Mouse (Mus musculus): ENCODE results near the gene Zic1. TPM values are rescaled to one million over a fixed set of nuclear protein-coding genes. Genes with fewer than 3 reads are reported as not detected.

Zic1 gene
- 0.05 TPM in 1 of 2 replicates, not detected in the other for polyA plus RNA-seq (2015; fragmentation: Nextera tagmentation; extraction: Ambion mirVana)

GRCm38 (mm10) chr9:91365664-91366063, at the start of gene Zic1:
Gene Zic1, minus strand, starts transcription at chr9:91365810.
- Histone ChIP-seq H3K9ac (ENCODE audit: low read length) (no peak within 1 kb of the TSS), H3K27me3 (ENCODE audit: control insufficient read depth, insufficient read depth, low read length) (peaks cover 92% of the 10 kb centered on the region)
- no peak for ATAC-seq (replicated peaks; ENCODE audit: extremely low read depth, insufficient read depth, low FRiP score)

GRCm38 (mm10) chr9:91414007-91414661, 48.5 kb upstream of the Zic1 start:
- Histone ChIP-seq H3K27me3 (ENCODE audit: control insufficient read depth, insufficient read depth, low read length) (peaks cover 53% of the 10 kb centered on the region), H3K9me3 (replicated peaks; ENCODE audit: control insufficient read depth, low read length) (peaks cover 2% of the 10 kb centered on the region; the same call in 1 of the 2 replicates), H3K4me2 (ENCODE audit: low read depth, low read length) (no peak overlapping the region), H3K36me3 (ENCODE audit: control insufficient read depth, insufficient read depth) (no peaks in the 10 kb centered on the region), H3K9ac (ENCODE audit: low read length) (no peak overlapping the region), H3K4me1 (ENCODE audit: control insufficient read depth, insufficient read depth, low read length) (no peaks in the 10 kb centered on the region), H3K27ac (ENCODE audit: low read length) (no peak overlapping the region), H3K4me3 (ENCODE audit: low read length) (no peak overlapping the region)
- no peak for ATAC-seq (replicated peaks; ENCODE audit: extremely low read depth, insufficient read depth, low FRiP score)
- 4% methylated on average over 12 of the region's 12 CpGs for WGBS

More at GRCm38 (mm10) chr9:91365664-91366063, at the start of gene Zic1:
- WGBS: under 1% methylated on average over 25 of the region's 33 CpGs
- peaks cover 3% of the 10 kb centered on the region; the same call in 1 of the 2 replicates for H3K9me3 ChIP-seq (replicated peaks; ENCODE audit: control insufficient read depth, low read length)
- peaks cover 17% of the 10 kb centered on the region for H3K4me1 ChIP-seq (ENCODE audit: control insufficient read depth, insufficient read depth, low read length)
- no peaks in the 10 kb centered on the region for H3K36me3 ChIP-seq (ENCODE audit: control insufficient read depth, insufficient read depth)
- peak within 1 kb of the TSS; percentile 59 for H3K4me2 ChIP-seq (ENCODE audit: low read depth, low read length)
- peak within 1 kb of the TSS; percentile 52 for H3K4me3 ChIP-seq (ENCODE audit: low read length)
- no peak within 1 kb of the TSS for H3K27ac ChIP-seq (ENCODE audit: low read length)

- no peaks in the 10 kb centered on the region for H3K36me3 ChIP-seq (ENCODE audit: control insufficient read depth, insufficient read depth)
- no peak overlapping the region for H3K27ac ChIP-seq (ENCODE audit: low read length)
- no peak overlapping the region for H3K9ac ChIP-seq (ENCODE audit: low read length)
- ATAC-seq (replicated peaks; ENCODE audit: extremely low read depth, insufficient read depth, low FRiP score): no peak
- no peak overlapping the region for H3K4me2 ChIP-seq (ENCODE audit: low read depth, low read length)
- 2% methylated on average over 3 of the region's 3 CpGs for WGBS
- no peaks in the 10 kb centered on the region for H3K4me1 ChIP-seq (ENCODE audit: control insufficient read depth, insufficient read depth, low read length)
- H3K9me3 ChIP-seq (replicated peaks; ENCODE audit: control insufficient read depth, low read length): peaks cover 2% of the 10 kb centered on the region; the same call in 1 of the 2 replicates
- peaks cover 60% of the 10 kb centered on the region for H3K27me3 ChIP-seq (ENCODE audit: control insufficient read depth, insufficient read depth, low read length)
- H3K4me3 ChIP-seq (ENCODE audit: low read length): no peak overlapping the region
Measured at GRCm38 (mm10) chr9:91409771-91410170, 44.2 kb upstream of the Zic1 start.

GRCm38 (mm10) chr9:91406258-91406763, 40.7 kb upstream of the Zic1 start:
- 3% methylated on average over 6 of the region's 6 CpGs for WGBS
- peaks cover 79% of the 10 kb centered on the region for H3K27me3 ChIP-seq (ENCODE audit: control insufficient read depth, insufficient read depth, low read length)

GRCm38 (mm10) chr9:91405753-91406178, 40.2 kb upstream of the Zic1 start:
- Histone ChIP-seq H3K27ac (ENCODE audit: low read length) (no peak overlapping the region), H3K4me3 (ENCODE audit: low read length) (no peak overlapping the region), H3K36me3 (ENCODE audit: control insufficient read depth, insufficient read depth) (no peaks in the 10 kb centered on the region), H3K4me2 (ENCODE audit: low read depth, low read length) (no peak overlapping the region), H3K4me1 (ENCODE audit: control insufficient read depth, insufficient read depth, low read length) (no peaks in the 10 kb centered on the region), H3K9ac (ENCODE audit: low read length) (no peak overlapping the region), H3K27me3 (ENCODE audit: control insufficient read depth, insufficient read depth, low read length) (peaks cover 84% of the 10 kb centered on the region), H3K9me3 (replicated peaks; ENCODE audit: control insufficient read depth, low read length) (no peaks in the 10 kb centered on the region)
- WGBS: under 1% methylated on average over 16 of the region's 16 CpGs
- ATAC-seq (replicated peaks; ENCODE audit: extremely low read depth, insufficient read depth, low FRiP score): no peak

More at GRCm38 (mm10) chr9:91406258-91406763, 40.7 kb upstream of the Zic1 start:
- Histone ChIP-seq H3K36me3 (ENCODE audit: control insufficient read depth, insufficient read depth) (no peaks in the 10 kb centered on the region), H3K9me3 (replicated peaks; ENCODE audit: control insufficient read depth, low read length) (no peaks in the 10 kb centered on the region), H3K4me1 (ENCODE audit: control insufficient read depth, insufficient read depth, low read length) (no peaks in the 10 kb centered on the region), H3K4me3 (ENCODE audit: low read length) (no peak overlapping the region), H3K27ac (ENCODE audit: low read length) (no peak overlapping the region), H3K9ac (ENCODE audit: low read length) (no peak overlapping the region), H3K4me2 (ENCODE audit: low read depth, low read length) (no peak overlapping the region)
- ATAC-seq (replicated peaks; ENCODE audit: extremely low read depth, insufficient read depth, low FRiP score): no peak

- Histone ChIP-seq H3K27ac (ENCODE audit: low read length) (no peak overlapping the region), H3K4me3 (ENCODE audit: low read length) (no peak overlapping the region), H3K4me1 (ENCODE audit: control insufficient read depth, insufficient read depth, low read length) (no peaks in the 10 kb centered on the region), H3K9ac (ENCODE audit: low read length) (no peak overlapping the region), H3K9me3 (replicated peaks; ENCODE audit: control insufficient read depth, low read length) (no peaks in the 10 kb centered on the region), H3K36me3 (ENCODE audit: control insufficient read depth, insufficient read depth) (no peaks in the 10 kb centered on the region), H3K27me3 (ENCODE audit: control insufficient read depth, insufficient read depth, low read length) (peaks cover 84% of the 10 kb centered on the region), H3K4me2 (ENCODE audit: low read depth, low read length) (no peak overlapping the region)
- WGBS: 1% methylated on average over 27 of the region's 27 CpGs
- no peak for ATAC-seq (replicated peaks; ENCODE audit: extremely low read depth, insufficient read depth, low FRiP score)
Measured at GRCm38 (mm10) chr9:91404905-91405752, 39.5 kb upstream of the Zic1 start.

- H3K27ac ChIP-seq (ENCODE audit: low read length): no peak overlapping the region
- H3K4me2 ChIP-seq (ENCODE audit: low read depth, low read length): no peak overlapping the region
- H3K4me1 ChIP-seq (ENCODE audit: control insufficient read depth, insufficient read depth, low read length): no peaks in the 10 kb centered on the region
- no peaks in the 10 kb centered on the region for H3K36me3 ChIP-seq (ENCODE audit: control insufficient read depth, insufficient read depth)
- H3K4me3 ChIP-seq (ENCODE audit: low read length): no peak overlapping the region
- no peak for ATAC-seq (replicated peaks; ENCODE audit: extremely low read depth, insufficient read depth, low FRiP score)
- H3K9me3 ChIP-seq (replicated peaks; ENCODE audit: control insufficient read depth, low read length): no peaks in the 10 kb centered on the region
- no peak overlapping the region for H3K9ac ChIP-seq (ENCODE audit: low read length)
- peaks cover 84% of the 10 kb centered on the region for H3K27me3 ChIP-seq (ENCODE audit: control insufficient read depth, insufficient read depth, low read length)
- 4% methylated on average over 13 of the region's 13 CpGs for WGBS
Measured at GRCm38 (mm10) chr9:91404229-91404628, 38.6 kb upstream of the Zic1 start.

- Histone ChIP-seq H3K4me2 (ENCODE audit: low read depth, low read length) (no peak overlapping the region), H3K36me3 (ENCODE audit: control insufficient read depth, insufficient read depth) (no peaks in the 10 kb centered on the region), H3K9me3 (replicated peaks; ENCODE audit: control insufficient read depth, low read length) (no peaks in the 10 kb centered on the region), H3K9ac (ENCODE audit: low read length) (no peak overlapping the region), H3K4me3 (ENCODE audit: low read length) (no peak overlapping the region), H3K4me1 (ENCODE audit: control insufficient read depth, insufficient read depth, low read length) (no peaks in the 10 kb centered on the region), H3K27me3 (ENCODE audit: control insufficient read depth, insufficient read depth, low read length) (peaks cover 93% of the 10 kb centered on the region), H3K27ac (ENCODE audit: low read length) (no peak overlapping the region)
- under 1% methylated on average over 10 of the region's 10 CpGs for WGBS
- ATAC-seq (replicated peaks; ENCODE audit: extremely low read depth, insufficient read depth, low FRiP score): no peak
Measured at GRCm38 (mm10) chr9:91401471-91401870, 35.9 kb upstream of the Zic1 start.
